Mouse (Mus musculus): ENCODE results near the gene 2810004N23Rik. TPM values are rescaled to one million over a fixed set of nuclear protein-coding genes. Genes with fewer than 3 reads are reported as not detected.
A peak's percentile ranks its signal among the peaks of the same experiment; 100 is the strongest.

Gene 2810004N23Rik
- polyA plus RNA-seq, 1 experiment, result 15.7 TPM

GRCm38 (mm10) chr8:124830050-124830449 is 32.9 kb downstream of the 2810004N23Rik start:
- no peak for TF ChIP-seq CTCF (IDR thresholded peaks at IDR 0.05; ENCODE audit: borderline replicate concordance, insufficient read depth, low read depth, low read length)
- no peak for TF ChIP-seq POLR2A (IDR thresholded peaks at IDR 0.05; ENCODE audit: borderline replicate concordance, insufficient read depth, low read length)
- no peak overlapping the region for H3K4me3 ChIP-seq (replicated peaks; ENCODE audit: insufficient read depth, low read depth, low read length)
- WGBS, result 86% methylated on average over 13 of the region's 13 CpGs
- no peak for DNase-seq
- no peak overlapping the region for H3K27ac ChIP-seq (ENCODE audit: insufficient read depth, low read length)
- H3K27me3 ChIP-seq (ENCODE audit: control insufficient read depth, insufficient read depth, low read length), result no peaks in the 10 kb centered on the region
- peaks cover 15% of the 10 kb centered on the region for H3K4me1 ChIP-seq (ENCODE audit: control insufficient read depth, insufficient read depth, low read length)

GRCm38 (mm10) chr8:124828561-124829240 is 34.2 kb downstream of the 2810004N23Rik start:
- DNase-seq, result peak; percentile 63 to 76
- Histone ChIP-seq H3K27ac (ENCODE audit: insufficient read depth, low read length) (peak overlapping the region; percentile 64), H3K27me3 (ENCODE audit: control insufficient read depth, insufficient read depth, low read length) (no peaks in the 10 kb centered on the region), H3K4me1 (ENCODE audit: control insufficient read depth, insufficient read depth, low read length) (peaks cover 15% of the 10 kb centered on the region), H3K4me3 (replicated peaks; ENCODE audit: insufficient read depth, low read depth, low read length) (no peak overlapping the region)
- WGBS, result 45% methylated on average over 24 of the region's 24 CpGs
- no peak for TF ChIP-seq POLR2A (IDR thresholded peaks at IDR 0.05; ENCODE audit: borderline replicate concordance, insufficient read depth, low read length)
- no peak for TF ChIP-seq CTCF (IDR thresholded peaks at IDR 0.05; ENCODE audit: borderline replicate concordance, insufficient read depth, low read depth, low read length)

GRCm38 (mm10) chr8:124827387-124827786 is 35.5 kb downstream of the 2810004N23Rik start:
- Histone ChIP-seq H3K4me1 (ENCODE audit: control insufficient read depth, insufficient read depth, low read length) (peaks cover 15% of the 10 kb centered on the region), H3K4me3 (replicated peaks; ENCODE audit: insufficient read depth, low read depth, low read length) (no peak overlapping the region), H3K27me3 (ENCODE audit: control insufficient read depth, insufficient read depth, low read length) (no peaks in the 10 kb centered on the region), H3K27ac (ENCODE audit: insufficient read depth, low read length) (peak overlapping the region; percentile 4; the same call in 1 of the 2 replicates)
- WGBS, result 1% methylated on average over 5 of the region's 5 CpGs
- DNase-seq, result peak; percentile 73 to 78
- TF ChIP-seq POLR2A (IDR thresholded peaks at IDR 0.05; ENCODE audit: borderline replicate concordance, insufficient read depth, low read length) (no peak), CTCF (IDR thresholded peaks at IDR 0.05; ENCODE audit: borderline replicate concordance, insufficient read depth, low read depth, low read length) (peak; percentile 87)

- peak overlapping the region; percentile 26; the same call in 1 of the 2 replicates for H3K27ac ChIP-seq (ENCODE audit: insufficient read depth, low read length)
- WGBS, result 27% methylated on average over 7 of the region's 7 CpGs
- H3K4me3 ChIP-seq (replicated peaks; ENCODE audit: insufficient read depth, low read depth, low read length), result no peak overlapping the region
- no peak for TF ChIP-seq CTCF (IDR thresholded peaks at IDR 0.05; ENCODE audit: borderline replicate concordance, insufficient read depth, low read depth, low read length)
- TF ChIP-seq POLR2A (IDR thresholded peaks at IDR 0.05; ENCODE audit: borderline replicate concordance, insufficient read depth, low read length), result no peak
- H3K27me3 ChIP-seq (ENCODE audit: control insufficient read depth, insufficient read depth, low read length), result no peaks in the 10 kb centered on the region
- peaks cover 15% of the 10 kb centered on the region for H3K4me1 ChIP-seq (ENCODE audit: control insufficient read depth, insufficient read depth, low read length)
- peak; percentile 50 to 63 for DNase-seq
These were observed 36.3 kb downstream of the 2810004N23Rik start for GRCm38 (mm10) chr8:124826658-124827057.

GRCm38 (mm10) chr8:124823497-124823896 is 39.4 kb downstream of the 2810004N23Rik start:
- WGBS, result 78% methylated on average over 6 of the region's 6 CpGs
- Histone ChIP-seq H3K4me1 (ENCODE audit: control insufficient read depth, insufficient read depth, low read length) (peaks cover 10% of the 10 kb centered on the region), H3K4me3 (replicated peaks; ENCODE audit: insufficient read depth, low read depth, low read length) (no peak overlapping the region), H3K27ac (ENCODE audit: insufficient read depth, low read length) (no peak overlapping the region), H3K27me3 (ENCODE audit: control insufficient read depth, insufficient read depth, low read length) (no peaks in the 10 kb centered on the region)
- no peak for TF ChIP-seq POLR2A (IDR thresholded peaks at IDR 0.05; ENCODE audit: borderline replicate concordance, insufficient read depth, low read length)
- TF ChIP-seq CTCF (IDR thresholded peaks at IDR 0.05; ENCODE audit: borderline replicate concordance, insufficient read depth, low read depth, low read length), result no peak; the same call in 1 of the 2 replicates
- DNase-seq, result no peak

GRCm38 (mm10) chr8:124820125-124820524 is 42.8 kb downstream of the 2810004N23Rik start:
- Histone ChIP-seq H3K27me3 (ENCODE audit: control insufficient read depth, insufficient read depth, low read length) (no peaks in the 10 kb centered on the region), H3K27ac (ENCODE audit: insufficient read depth, low read length) (no peak overlapping the region), H3K4me3 (replicated peaks; ENCODE audit: insufficient read depth, low read depth, low read length) (no peak overlapping the region), H3K4me1 (ENCODE audit: control insufficient read depth, insufficient read depth, low read length) (peaks cover 2% of the 10 kb centered on the region; the same call in 1 of the 2 replicates)
- DNase-seq, result no peak
- 71% methylated on average over 11 of the region's 11 CpGs for WGBS
- TF ChIP-seq POLR2A (IDR thresholded peaks at IDR 0.05; ENCODE audit: borderline replicate concordance, insufficient read depth, low read length) (no peak), CTCF (IDR thresholded peaks at IDR 0.05; ENCODE audit: borderline replicate concordance, insufficient read depth, low read depth, low read length) (no peak)

- Histone ChIP-seq H3K27me3 (ENCODE audit: control insufficient read depth, insufficient read depth, low read length) (no peaks in the 10 kb centered on the region), H3K27ac (ENCODE audit: insufficient read depth, low read length) (no peak overlapping the region), H3K4me3 (replicated peaks; ENCODE audit: insufficient read depth, low read depth, low read length) (no peak overlapping the region), H3K4me1 (ENCODE audit: control insufficient read depth, insufficient read depth, low read length) (peaks cover 4% of the 10 kb centered on the region; the same call in 1 of the 2 replicates)
- TF ChIP-seq CTCF (IDR thresholded peaks at IDR 0.05; ENCODE audit: borderline replicate concordance, insufficient read depth, low read depth, low read length) (no peak), POLR2A (IDR thresholded peaks at IDR 0.05; ENCODE audit: borderline replicate concordance, insufficient read depth, low read length) (no peak)
- 72% methylated on average over 6 of the region's 6 CpGs for WGBS
- DNase-seq, result no peak
These were observed 43.3 kb downstream of the 2810004N23Rik start for GRCm38 (mm10) chr8:124819612-124820115.

GRCm38 (mm10) chr8:124817361-124817760 is 45.6 kb downstream of the 2810004N23Rik start:
- Histone ChIP-seq H3K27me3 (ENCODE audit: control insufficient read depth, insufficient read depth, low read length) (no peaks in the 10 kb centered on the region), H3K4me3 (replicated peaks; ENCODE audit: insufficient read depth, low read depth, low read length) (no peak overlapping the region), H3K4me1 (ENCODE audit: control insufficient read depth, insufficient read depth, low read length) (peaks cover 4% of the 10 kb centered on the region; the same call in 1 of the 2 replicates), H3K27ac (ENCODE audit: insufficient read depth, low read length) (no peak overlapping the region)
- DNase-seq, result peak in 1 of 2 experiments; percentile 37
- TF ChIP-seq POLR2A (IDR thresholded peaks at IDR 0.05; ENCODE audit: borderline replicate concordance, insufficient read depth, low read length) (no peak), CTCF (IDR thresholded peaks at IDR 0.05; ENCODE audit: borderline replicate concordance, insufficient read depth, low read depth, low read length) (no peak)
- WGBS, result 44% methylated on average over 3 of the region's 3 CpGs

Data from cerebellum, adult 2 months (tissue).